Mouse (Mus musculus): ENCODE results near the gene Slc25a17.

Slc25a17 gene

GRCm38 (mm10) chr15:81352638-81353037, 8.0 kb downstream of the Slc25a17 start:
- no peak for DNase-seq

- DNase-seq, result no peak
Observed at GRCm38 (mm10) chr15:81350401-81350800, 10.2 kb downstream of the Slc25a17 start.

GRCm38 (mm10) chr15:81348366-81348765, 12.2 kb downstream of the Slc25a17 start:
- no peak for DNase-seq

GRCm38 (mm10) chr15:81347466-81347865, 13.1 kb downstream of the Slc25a17 start:
- no peak for DNase-seq

GRCm38 (mm10) chr15:81341426-81341825, 19.2 kb downstream of the Slc25a17 start:
- no peak for DNase-seq

- no peak for DNase-seq
Observed at GRCm38 (mm10) chr15:81339158-81339557, 21.5 kb downstream of the Slc25a17 start.

GRCm38 (mm10) chr15:81336466-81336865, 24.1 kb downstream of the Slc25a17 start:
- DNase-seq, result no peak

- DNase-seq, result no peak
Observed at GRCm38 (mm10) chr15:81332517-81332916, 28.1 kb downstream of the Slc25a17 start.

- DNase-seq, result no peak
Observed at GRCm38 (mm10) chr15:81330816-81331433, 29.7 kb downstream of the Slc25a17 start.

- no peak for DNase-seq
Observed at GRCm38 (mm10) chr15:81329721-81330369, 30.8 kb downstream of the Slc25a17 start.

- DNase-seq, result no peak
Observed at GRCm38 (mm10) chr15:81327501-81327900, 33.1 kb downstream of the Slc25a17 start.

GRCm38 (mm10) chr15:81324979-81325378, 35.6 kb downstream of the Slc25a17 start:
- no peak for DNase-seq

- no peak for DNase-seq
Observed at GRCm38 (mm10) chr15:81320137-81320536, 40.5 kb downstream of the Slc25a17 start.

GRCm38 (mm10) chr15:81319462-81319861, 41.1 kb downstream of the Slc25a17 start:
- DNase-seq, result no peak

GRCm38 (mm10) chr15:81313928-81314327, 46.7 kb downstream of the Slc25a17 start:
- no peak for DNase-seq

GRCm38 (mm10) chr15:81311026-81311425, 49.6 kb downstream of the Slc25a17 start:
- DNase-seq, result no peak

GRCm38 (mm10) chr15:81310353-81310752, 50.3 kb downstream of the Slc25a17 start:
- no peak for DNase-seq

GRCm38 (mm10) chr15:81308038-81308437, 52.6 kb downstream of the Slc25a17 start:
- no peak for DNase-seq

- DNase-seq, result no peak
Observed at GRCm38 (mm10) chr15:81306501-81306900, 54.1 kb downstream of the Slc25a17 start.

GRCm38 (mm10) chr15:81305035-81305434, 55.6 kb downstream of the Slc25a17 start:
- DNase-seq, result no peak

GRCm38 (mm10) chr15:81304006-81304405, 56.6 kb downstream of the Slc25a17 start:
- peak; percentile 3 for DNase-seq

GRCm38 (mm10) chr15:81302151-81302808, 58.3 kb downstream of the Slc25a17 start:
- DNase-seq, result peak; percentile 34

- DNase-seq, result peak; percentile 78
Observed at GRCm38 (mm10) chr15:81301193-81302070, 59.2 kb downstream of the Slc25a17 start.

All from thymus, postnatal 25 days (tissue).